In the genomic region with DNA sequence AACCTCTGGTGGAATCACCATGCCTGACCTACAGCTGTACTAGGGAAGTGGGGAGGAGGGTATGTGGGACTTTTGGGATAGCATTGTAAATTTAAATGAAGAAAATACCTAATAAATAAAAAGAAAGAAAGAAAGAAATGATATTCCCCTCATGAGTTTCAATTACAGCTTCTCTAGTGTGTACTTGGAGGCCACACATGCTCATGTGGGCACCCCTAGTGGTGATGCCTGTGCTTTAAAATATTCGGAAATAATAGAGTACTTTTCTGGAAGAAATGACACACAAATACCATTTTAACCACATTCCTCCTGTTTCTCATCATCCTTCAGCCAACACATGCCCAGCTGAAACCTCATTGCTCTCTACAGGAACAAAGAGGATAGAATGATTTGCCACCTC, we compare ENCODE assay signal across 25 mouse cellular contexts.
DNase-seq lines count a peak whose midpoint lies in the region; ATAC-seq and TF ChIP-seq lines count a peak whose summit lies in the region.
"Had no signal": no experiment of that assay in that cellular context is flagged by ENCODE, and none has a peak within 500 bp of the region (broad histone marks: within the 10 kb centered on the region; RNA-seq: fewer than 3 reads in every experiment).

No protein-coding gene starts in this region.

- H3K4me1 ChIP-seq in intestine, postnatal 0 days (replicated peaks; ENCODE audit: control insufficient read depth, insufficient read depth, low read length), result no peaks in the 10 kb centered on the region
- no peaks in the 10 kb centered on the region for H3K4me1 ChIP-seq in intestine, embryonic 15.5 days (replicated peaks)
- no peaks in the 10 kb centered on the region for H3K4me1 ChIP-seq in E14TG2a.4 (replicated peaks; ENCODE audit: low read depth, low read length)
- H3K4me1 ChIP-seq in liver, embryonic 11.5 days (replicated peaks; ENCODE audit: control insufficient read depth, insufficient read depth, low read length), result no peaks in the 10 kb centered on the region
- H3K4me1 ChIP-seq: embryonic facial prominence, embryonic 10.5 days; embryonic facial prominence, embryonic 13.5 days; forebrain, embryonic 13.5 days; hindbrain, embryonic 12.5 days; hindbrain, embryonic 15.5 days had no signal

- H3K27ac ChIP-seq in intestine, postnatal 0 days (ENCODE audit: low read depth, low read length), result no peak overlapping the region
- no peak overlapping the region for H3K27ac ChIP-seq in intestine, embryonic 15.5 days
- H3K27ac ChIP-seq in liver, embryonic 11.5 days (ENCODE audit: low read depth, low read length), result no peak overlapping the region
- H3K27ac ChIP-seq: embryonic facial prominence, embryonic 10.5 days; embryonic facial prominence, embryonic 13.5 days; forebrain, embryonic 13.5 days; gastrocnemius, adult 2 months; hindbrain, embryonic 12.5 days; hindbrain, embryonic 15.5 days had no signal

- no peak for ATAC-seq in intestine, postnatal 0 days
- no peak for ATAC-seq in intestine, embryonic 15.5 days
- ATAC-seq in liver, embryonic 11.5 days (replicated peaks; ENCODE audit: low FRiP score), result no peak
- ATAC-seq: forebrain, embryonic 13.5 days; forebrain, embryonic 16.5 days had no signal

- H3K4me3 ChIP-seq in intestine, postnatal 0 days (ENCODE audit: low read depth, low read length), result no peak overlapping the region
- H3K4me3 ChIP-seq in intestine, embryonic 15.5 days (replicated peaks), result no peak overlapping the region
- H3K4me3 ChIP-seq in E14TG2a.4 (replicated peaks; ENCODE audit: low read length), result no peak overlapping the region
- no peak overlapping the region for H3K4me3 ChIP-seq in liver, embryonic 11.5 days (ENCODE audit: low read depth, low read length)
- H3K4me3 ChIP-seq: embryonic facial prominence, embryonic 10.5 days; embryonic facial prominence, embryonic 13.5 days; erythroblast, embryonic 14.5 days; forebrain, embryonic 13.5 days; gastrocnemius, adult 2 months; hindbrain, embryonic 12.5 days; hindbrain, embryonic 15.5 days had no signal

- WGBS in intestine, postnatal 0 days, result 90% methylated on average over 1 of the region's 1 CpGs
- WGBS in intestine, embryonic 15.5 days, result 70% methylated on average over 1 of the region's 1 CpGs
- WGBS in liver, embryonic 11.5 days, result 79% methylated on average over 1 of the region's 1 CpGs

- no peaks in the 10 kb centered on the region for H3K27me3 ChIP-seq in intestine, postnatal 0 days (replicated peaks; ENCODE audit: control insufficient read depth, insufficient read depth, low read length)
- no peaks in the 10 kb centered on the region for H3K27me3 ChIP-seq in intestine, embryonic 15.5 days (replicated peaks)
- H3K27me3 ChIP-seq in E14TG2a.4 (ENCODE audit: insufficient read depth, low read length), result no peaks in the 10 kb centered on the region
- H3K27me3 ChIP-seq in liver, embryonic 11.5 days (replicated peaks; ENCODE audit: control insufficient read depth, insufficient read depth, low read length), result no peaks in the 10 kb centered on the region
- H3K27me3 ChIP-seq: embryonic facial prominence, embryonic 13.5 days; forebrain, embryonic 13.5 days; hindbrain, embryonic 12.5 days; hindbrain, embryonic 15.5 days had no signal

- TF ChIP-seq CTCF in intestine, postnatal 0 days (IDR thresholded peaks at IDR 0.05; ENCODE audit: low read depth), result 0 out of 2 replicates have a peak, but pooled peaks have one; percentile 1
- TF ChIP-seq CTCF in E14TG2a.4 (conservative IDR thresholded peaks at IDR 0.05; ENCODE audit: low read length), result peak; percentile 18

- peak; percentile 32 for DNase-seq in Muller cell, postnatal 12 days (ENCODE audit: inconsistent ontology term)
- DNase-seq in ZHBTc4 (ENCODE audit: low read depth, low spot score), result peak; percentile 59
- no peak for DNase-seq in liver, embryonic 11.5 days (ENCODE audit: low spot score)
- DNase-seq in thymus, postnatal 0 days (ENCODE audit: low spot score), result no peak
- DNase-seq: adrenal gland, adult 2 months; adrenal gland, postnatal 14 days; cerebellum, adult 11-12 months; cerebellum, adult 8-10 months; cerebellum, postnatal 10 days; cerebellum, postnatal 36 days; embryo, embryonic 11 days; gastrocnemius, adult 2 months; gastrocnemius, postnatal 14 days; heart, adult 11 months had no signal

- no peaks in the 10 kb centered on the region for H3K36me3 ChIP-seq in intestine, postnatal 0 days (ENCODE audit: control insufficient read depth, insufficient read depth)
- H3K36me3 ChIP-seq in intestine, embryonic 15.5 days, result no peaks in the 10 kb centered on the region
- no peaks in the 10 kb centered on the region for H3K36me3 ChIP-seq in E14TG2a.4 (ENCODE audit: insufficient read depth, low read length)
- H3K36me3 ChIP-seq in liver, embryonic 11.5 days (ENCODE audit: control insufficient read depth, insufficient read depth, low read length), result no peaks in the 10 kb centered on the region
- H3K36me3 ChIP-seq: embryonic facial prominence, embryonic 10.5 days; embryonic facial prominence, embryonic 13.5 days; hindbrain, embryonic 12.5 days; hindbrain, embryonic 15.5 days had no signal

- no peaks in the 10 kb centered on the region for H3K9me3 ChIP-seq in intestine, postnatal 0 days (ENCODE audit: control insufficient read depth)
- H3K9me3 ChIP-seq in intestine, embryonic 15.5 days, result no peaks in the 10 kb centered on the region
- H3K9me3 ChIP-seq in E14TG2a.4 (ENCODE audit: low read length), result peaks cover 10% of the 10 kb centered on the region
- H3K9me3 ChIP-seq in liver, embryonic 11.5 days (ENCODE audit: control insufficient read depth, low read length), result no peaks in the 10 kb centered on the region
- H3K9me3 ChIP-seq: embryonic facial prominence, embryonic 10.5 days; embryonic facial prominence, embryonic 13.5 days; forebrain, embryonic 13.5 days; hindbrain, embryonic 12.5 days; hindbrain, embryonic 15.5 days had no signal

- H3K4me2 ChIP-seq in intestine, postnatal 0 days (replicated peaks; ENCODE audit: low read depth), result no peak overlapping the region
- H3K4me2 ChIP-seq in intestine, embryonic 15.5 days (replicated peaks), result no peak overlapping the region
- no peak overlapping the region for H3K4me2 ChIP-seq in liver, embryonic 11.5 days
- H3K4me2 ChIP-seq: embryonic facial prominence, embryonic 13.5 days; forebrain, embryonic 13.5 days; heart, embryonic 11.5 days; hindbrain, embryonic 12.5 days; hindbrain, embryonic 15.5 days had no signal

- H3K9ac ChIP-seq in intestine, postnatal 0 days (ENCODE audit: low read depth, low read length), result no peak overlapping the region
- H3K9ac ChIP-seq in intestine, embryonic 15.5 days, result no peak overlapping the region
- H3K9ac ChIP-seq in liver, embryonic 11.5 days (ENCODE audit: low read depth, low read length), result no peak overlapping the region
- H3K9ac ChIP-seq: embryonic facial prominence, embryonic 13.5 days; forebrain, embryonic 13.5 days; hindbrain, embryonic 12.5 days; hindbrain, embryonic 15.5 days had no signal

Comparison
In these comparisons a context has a peak if more than half of its experiments do, and no peak if none do; other contexts are left out.
1. DNase-seq: peak in Muller cell, postnatal 12 days (single experiment) and ZHBTc4 (single experiment); none in liver, embryonic 11.5 days (single experiment) and thymus, postnatal 0 days (single experiment).